Mouse (Mus musculus) limb, embryonic 11.5 days (tissue): ENCODE data around the gene Xrcc3. TPM values are rescaled to one million over a fixed set of nuclear protein-coding genes. Genes with fewer than 3 reads are reported as not detected.
A peak's percentile ranks its signal among the peaks of the same experiment; 100 is the strongest.

Experiments used
- ATAC-seq: fragments of 200-750 bp; cut with Nextera tagmentation; 2 replicates; pipeline ENCODE4 v1.8.0; 2017; ENCODE audit warnings: low read depth; ENCODE audit not compliant: insufficient number of reproducible peaks, low FRiP score, low TSS enrichment
- DNase-seq: peaks from one replicate; pipeline ENCODE4 v3.0.0-alpha.2; 2015; ENCODE audit warnings: low spot score
- H3K27ac ChIP-seq: fragments of 300-500 bp; sonication (generic); replicated peaks from 2 replicates; pipeline ENCODE4 v1.5.1; 2014; ENCODE audit warnings: low read depth, mild to moderate bottlenecking, low read length
- H3K27me3 ChIP-seq: fragments of 300-500 bp; sonication (generic); 2 replicates; pipeline ENCODE4 v1.6.1; 2014; ENCODE audit warnings: mild to moderate bottlenecking, low read length, mixed read lengths; ENCODE audit not compliant: control insufficient read depth, insufficient read depth
- H3K36me3 ChIP-seq: fragments of 300-500 bp; sonication (generic); 2 replicates; pipeline ENCODE4 v1.6.1; 2014; ENCODE audit warnings: mild to moderate bottlenecking, low read length, moderate library complexity, mixed read lengths; ENCODE audit not compliant: control insufficient read depth, insufficient read depth
- H3K4me1 ChIP-seq: fragments of 300-500 bp; sonication (generic); 2 replicates; pipeline ENCODE4 v1.6.1; 2014; ENCODE audit warnings: low read length, mixed read lengths; ENCODE audit not compliant: control insufficient read depth, insufficient read depth
- H3K4me2 ChIP-seq: fragments of 300-500 bp; sonication (generic); 2 replicates; pipeline ENCODE4 v1.6.1; 2014; ENCODE audit warnings: low read depth, mild to moderate bottlenecking, moderate library complexity; ENCODE audit not compliant: severe bottlenecking
- H3K4me3 ChIP-seq: fragments of 300-500 bp; sonication (generic); 2 replicates; pipeline ENCODE4 v1.5.1; 2014; ENCODE audit warnings: low read depth, low read length
- H3K9ac ChIP-seq: fragments of 300-500 bp; sonication (generic); 2 replicates; pipeline ENCODE4 v1.6.1; 2014; ENCODE audit warnings: mild to moderate bottlenecking, low read length
- H3K9me3 ChIP-seq: fragments of 300-500 bp; sonication (generic); 2 replicates; pipeline ENCODE4 v1.6.1; 2016; ENCODE audit warnings: low read length; ENCODE audit not compliant: control insufficient read depth
- WGBS: fragments of 180-500 bp; shearing (Covaris S2); extraction: QIAGEN DNeasy Blood & Tissue Kit; methylation state at CpG from one replicate; pipeline ENCODE4 v1.1.7; 2014; 5-methylcytosine and 5-hydroxymethylcytosine counted together
- polyA plus RNA-seq: library from polyadenylated mRNA; unstranded; fragments of >200 nt; fragmentation: Nextera tagmentation; extraction: Ambion mirVana; gene quantifications from 2 replicates; pipeline ENCODE4 v1.2.1, GENCODE M21; 2014

The Xrcc3 gene
- polyA plus RNA-seq, 1 experiment from 2014 or later = 22.7 TPM

DNA sequence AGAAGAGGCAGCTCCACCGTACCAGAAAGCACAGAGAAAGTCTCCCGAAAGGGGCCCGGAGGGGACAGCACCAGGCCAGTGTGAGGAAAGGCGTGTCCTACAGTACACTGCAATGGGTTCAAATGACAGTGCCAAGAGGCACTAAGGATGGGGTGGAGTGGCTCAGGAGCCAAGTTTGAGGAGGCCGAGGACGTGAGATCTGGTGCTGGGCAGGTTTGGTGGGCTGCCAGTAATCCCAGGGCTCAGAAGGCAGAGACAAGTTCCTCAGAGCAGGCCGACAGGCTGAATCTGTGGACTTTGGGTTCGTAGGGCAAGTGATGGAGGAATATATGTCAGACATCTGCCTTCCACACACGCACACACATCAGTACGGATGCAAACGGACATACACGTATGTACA lies 1.1 kb downstream of the Xrcc3 start:
- Histone ChIP-seq H3K9me3 (no peaks in the 10 kb centered on the region), H3K36me3 (0 out of 2 replicates have a peak, but pooled peaks cover 2% of the 10 kb centered on the region), H3K27ac (no peak overlapping the region), H3K27me3 (no peaks in the 10 kb centered on the region), H3K4me1 (peaks cover 30% of the 10 kb centered on the region), H3K4me3 (peak overlapping the region; percentile 8; the same call in 1 of the 2 replicates), H3K9ac (peak overlapping the region; percentile 53), H3K4me2 (peak overlapping the region; percentile 54)
- ATAC-seq (no peak), DNase-seq (no peak)
- 72% methylated on average over 12 of the region's 12 CpGs for WGBS

DNA sequence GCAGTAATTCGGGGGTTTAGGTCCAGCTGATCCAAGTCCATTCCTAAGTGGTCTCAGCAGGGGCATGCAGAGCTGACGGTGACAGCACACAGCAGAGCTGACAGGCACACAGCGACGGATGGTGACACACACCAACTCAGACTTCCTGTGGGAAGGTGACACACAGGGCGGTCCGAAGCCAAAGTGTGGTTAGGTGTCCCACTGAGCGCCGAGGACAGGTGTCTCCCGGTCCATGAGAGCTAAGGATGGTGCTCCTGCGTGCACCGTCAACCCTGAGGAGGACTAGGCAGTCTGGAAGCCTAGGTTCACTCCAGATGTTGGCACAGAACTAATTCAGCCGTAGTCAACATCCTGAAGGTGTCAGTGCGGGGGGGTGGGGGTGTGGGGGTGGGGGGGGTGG lies 1.6 kb downstream of the Xrcc3 start:
- no peak overlapping the region for H3K9ac ChIP-seq
- peaks cover 30% of the 10 kb centered on the region for H3K4me1 ChIP-seq
- ATAC-seq = no peak
- WGBS = 89% methylated on average over 12 of the region's 13 CpGs
- no peak overlapping the region for H3K4me2 ChIP-seq
- H3K36me3 ChIP-seq = peaks cover 5% of the 10 kb centered on the region; the same call in 1 of the 2 replicates
- no peak overlapping the region for H3K4me3 ChIP-seq
- no peak overlapping the region for H3K27ac ChIP-seq
- no peaks in the 10 kb centered on the region for H3K27me3 ChIP-seq
- H3K9me3 ChIP-seq = no peaks in the 10 kb centered on the region
- DNase-seq = no peak

DNA sequence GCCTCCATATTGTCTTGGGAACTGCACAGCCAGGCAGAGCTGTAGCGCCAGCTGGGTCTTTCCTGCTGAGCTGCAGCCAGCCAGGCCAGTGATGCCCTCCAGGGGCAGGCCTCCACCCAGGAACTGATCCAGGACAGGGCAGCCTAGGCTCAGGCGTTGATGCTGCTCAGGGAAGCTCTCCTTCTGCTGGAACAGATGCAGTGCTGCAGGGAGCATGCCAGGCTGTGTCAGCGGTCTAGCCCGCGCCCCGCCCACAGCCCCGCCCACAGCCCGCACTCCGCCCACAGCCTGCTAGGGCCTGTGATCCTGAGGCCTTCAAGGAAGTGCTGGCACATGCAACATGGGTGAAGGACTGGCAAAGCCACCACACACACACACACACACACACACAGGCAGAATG lies 3.9 kb downstream of the Xrcc3 start:
- DNase-seq = peak; percentile 76
- no peaks in the 10 kb centered on the region for H3K9me3 ChIP-seq
- H3K36me3 ChIP-seq = peaks cover 11% of the 10 kb centered on the region
- peak; percentile 7; the same call in 1 of the 2 replicates for ATAC-seq
- no peak overlapping the region for H3K4me2 ChIP-seq
- peak overlapping the region; percentile 12; the same call in 1 of the 2 replicates for H3K4me3 ChIP-seq
- WGBS = 6% methylated on average over 9 of the region's 9 CpGs
- 0 out of 2 replicates have a peak overlapping the region, but pooled peaks have one; percentile 34 for H3K9ac ChIP-seq
- peaks cover 18% of the 10 kb centered on the region for H3K4me1 ChIP-seq
- no peak overlapping the region for H3K27ac ChIP-seq
- no peaks in the 10 kb centered on the region for H3K27me3 ChIP-seq

DNA sequence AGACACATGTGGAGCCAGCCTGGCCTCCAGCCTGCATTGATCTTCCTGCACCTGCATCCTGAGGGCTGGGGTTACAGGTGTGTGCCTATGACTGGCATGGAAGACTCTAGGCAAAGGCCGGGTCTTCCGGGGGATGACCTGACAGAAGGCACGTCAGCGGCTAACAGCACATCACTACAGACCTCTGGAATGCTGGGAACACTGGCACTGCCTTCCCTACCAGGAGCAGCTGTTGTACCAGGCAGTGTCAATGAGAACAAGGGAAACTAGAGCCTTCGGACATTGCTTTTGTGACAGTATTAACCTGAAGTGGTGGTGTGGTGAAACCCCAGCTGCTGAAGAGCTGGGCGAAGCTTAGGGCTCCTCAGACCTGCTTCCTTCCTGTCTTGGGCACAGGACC lies 4.9 kb downstream of the Xrcc3 start:
- ATAC-seq (no peak), DNase-seq (no peak)
- Histone ChIP-seq H3K4me1 (peaks cover 17% of the 10 kb centered on the region), H3K4me3 (no peak overlapping the region), H3K4me2 (no peak overlapping the region), H3K9ac (no peak overlapping the region), H3K27ac (no peak overlapping the region), H3K9me3 (no peaks in the 10 kb centered on the region), H3K27me3 (no peaks in the 10 kb centered on the region), H3K36me3 (peaks cover 18% of the 10 kb centered on the region)
- 90% methylated on average over 6 of the region's 6 CpGs for WGBS

DNA sequence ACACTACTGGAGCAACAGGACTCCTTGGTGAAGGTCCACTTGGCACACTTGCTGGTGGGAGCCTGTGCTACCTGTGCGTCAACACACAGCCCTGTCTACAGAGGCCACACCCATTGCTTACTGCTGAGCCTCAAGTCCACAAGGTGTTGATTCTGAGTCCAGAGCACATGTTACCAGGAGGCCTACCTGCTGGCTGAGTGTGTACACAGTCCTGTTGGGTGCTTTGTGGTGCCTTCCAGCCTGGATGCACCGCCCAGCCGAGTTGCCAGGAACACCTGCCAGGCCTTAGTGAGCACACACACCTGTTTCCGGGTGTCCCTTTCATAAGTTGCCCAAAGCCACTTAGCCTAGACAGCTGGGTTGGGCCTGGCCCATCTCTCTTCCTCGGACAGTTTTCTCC lies 10.1 kb downstream of the Xrcc3 start:
- ATAC-seq = no peak
- Histone ChIP-seq H3K9me3 (no peaks in the 10 kb centered on the region), H3K4me1 (no peaks in the 10 kb centered on the region), H3K27ac (no peak overlapping the region), H3K36me3 (peaks cover 28% of the 10 kb centered on the region), H3K9ac (no peak overlapping the region), H3K4me2 (no peak overlapping the region), H3K27me3 (no peaks in the 10 kb centered on the region), H3K4me3 (no peak overlapping the region)
- DNase-seq = no peak
- WGBS = 86% methylated on average over 5 of the region's 5 CpGs

DNA sequence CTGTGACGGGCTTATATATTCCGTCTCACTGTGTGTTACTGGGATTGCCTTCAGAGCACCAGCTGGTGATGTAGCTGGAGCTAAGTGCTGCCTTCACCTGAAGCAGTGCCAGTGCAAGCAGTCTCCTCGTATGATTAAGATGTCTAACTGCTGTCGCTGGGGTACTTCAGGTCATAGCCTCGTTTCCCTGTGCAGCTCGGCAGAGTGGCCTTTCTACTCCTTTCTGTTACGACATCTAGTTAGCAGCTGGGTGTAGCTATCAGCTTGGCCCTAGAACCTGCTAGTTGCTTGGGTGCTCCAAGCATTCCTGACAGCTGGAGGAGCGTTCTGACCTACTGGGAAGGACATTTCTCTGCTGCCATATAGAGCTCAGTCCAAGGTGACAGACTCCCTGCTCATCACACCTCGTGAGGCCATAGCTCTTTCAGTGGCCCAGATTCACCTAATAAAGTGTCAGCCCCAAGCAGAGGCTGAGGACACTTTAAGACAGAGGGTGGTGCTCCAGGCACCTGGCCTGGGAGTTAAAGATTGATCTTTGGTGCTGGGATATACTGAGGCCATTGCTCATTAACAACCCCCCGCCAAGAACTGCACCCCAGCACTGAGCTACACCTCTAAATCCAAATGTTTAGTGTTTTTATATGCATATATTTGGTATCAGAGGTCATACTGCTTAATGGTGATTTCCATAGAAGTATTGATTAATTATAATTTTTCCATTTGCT lies 13.1 kb downstream of the Xrcc3 start:
- Histone ChIP-seq H3K36me3 (peaks cover 31% of the 10 kb centered on the region), H3K4me2 (no peak overlapping the region), H3K4me3 (no peak overlapping the region), H3K27me3 (no peaks in the 10 kb centered on the region), H3K27ac (no peak overlapping the region; the same call in 1 of the 2 replicates), H3K9me3 (no peaks in the 10 kb centered on the region), H3K9ac (no peak overlapping the region), H3K4me1 (no peaks in the 10 kb centered on the region)
- WGBS = 78% methylated on average over 10 of the region's 10 CpGs
- ATAC-seq (no peak), DNase-seq (no peak)

DNA sequence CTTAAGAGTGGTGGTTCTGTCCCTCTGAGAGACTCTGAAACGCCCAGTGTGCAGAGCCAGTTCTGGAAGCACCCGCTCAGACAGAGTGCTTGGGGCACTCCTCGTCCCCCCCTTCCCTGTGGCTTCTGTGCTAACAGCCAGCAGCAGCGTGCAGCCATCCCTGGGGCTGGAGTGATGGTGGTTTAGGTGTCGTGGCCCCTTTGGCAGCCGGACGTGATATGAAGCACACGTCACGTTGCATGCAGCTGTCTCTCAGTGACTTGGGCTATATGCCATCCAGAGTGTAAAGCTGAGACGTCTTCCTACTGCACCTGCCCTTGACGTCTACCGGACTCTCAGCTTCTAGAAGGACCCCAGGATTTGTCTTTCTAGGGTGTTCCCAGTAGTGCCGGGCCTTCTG lies 15.2 kb downstream of the Xrcc3 start:
- 95% methylated on average over 13 of the region's 13 CpGs for WGBS
- DNase-seq = no peak

DNA sequence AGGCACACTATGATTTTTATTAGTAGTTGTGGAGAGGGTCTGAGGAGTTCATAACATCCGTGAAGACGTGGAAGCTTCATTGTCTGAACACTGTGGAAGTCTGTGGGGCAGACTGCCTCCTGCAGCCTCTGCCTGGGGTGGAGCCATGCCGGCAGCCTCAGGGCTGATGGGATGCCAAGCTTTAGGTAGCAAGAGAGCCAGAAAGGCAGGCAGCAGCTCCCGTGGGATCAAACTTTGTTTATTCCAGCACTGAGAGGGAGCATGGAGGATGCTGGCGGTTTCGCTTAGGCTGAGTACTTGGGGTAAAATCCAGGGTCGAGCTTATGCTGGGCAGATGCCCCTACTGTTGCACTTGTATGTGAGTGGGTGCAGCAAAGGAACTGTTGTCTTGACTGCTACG lies 16.4 kb downstream of the Xrcc3 start:
- DNase-seq (no peak), ATAC-seq (no peak)
- Histone ChIP-seq H3K27ac (no peak overlapping the region), H3K4me3 (no peak overlapping the region), H3K9me3 (no peaks in the 10 kb centered on the region), H3K27me3 (no peaks in the 10 kb centered on the region), H3K4me2 (no peak overlapping the region), H3K9ac (no peak overlapping the region), H3K4me1 (no peaks in the 10 kb centered on the region), H3K36me3 (peaks cover 28% of the 10 kb centered on the region; the same call in 1 of the 2 replicates)
- WGBS = 88% methylated on average over 8 of the region's 8 CpGs

More for the DNA sequence above, 15.2 kb downstream of the Xrcc3 start:
- Histone ChIP-seq H3K27ac (no peak overlapping the region), H3K4me2 (no peak overlapping the region), H3K4me3 (no peak overlapping the region), H3K27me3 (no peaks in the 10 kb centered on the region), H3K36me3 (peaks cover 29% of the 10 kb centered on the region; the same call in 1 of the 2 replicates), H3K4me1 (no peaks in the 10 kb centered on the region), H3K9ac (no peak overlapping the region), H3K9me3 (no peaks in the 10 kb centered on the region)
- ATAC-seq = no peak
